Mouse (Mus musculus) retina, adult 2 months (tissue): ENCODE data around the gene Ms4a6d.
"Not testable (repeated sequence)": the region's sequence is repeated elsewhere in the genome, so short reads cannot be mapped to it uniquely, and the experiment has no call there.

Experiments used
- DNase-seq: peaks from one replicate; pipeline ENCODE4 v3.0.0-alpha.2; 2012; ENCODE audit warnings: low read depth, low spot score

Ms4a6d gene

DNA sequence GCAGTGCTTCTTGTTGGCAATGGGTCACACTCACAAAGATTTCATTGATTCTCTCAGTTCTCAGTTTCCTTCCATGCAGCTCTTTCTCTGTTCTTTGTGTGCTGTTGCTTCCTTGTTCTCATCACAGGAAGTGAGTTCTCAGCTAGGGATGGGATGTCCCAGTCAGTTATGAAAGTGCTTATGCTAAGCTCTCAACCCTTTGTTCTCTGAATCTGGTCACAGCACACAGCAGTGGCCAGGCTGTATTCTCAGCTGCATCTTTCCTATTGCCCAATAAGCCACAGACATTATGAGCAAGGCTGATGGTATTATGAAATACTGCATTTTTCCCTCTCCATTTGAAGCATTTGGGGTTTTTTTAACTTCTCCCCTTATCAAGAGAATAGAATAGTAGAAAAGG is 45.1 kb downstream of the Ms4a6d start:
- not testable (repeated sequence) for DNase-seq

DNA sequence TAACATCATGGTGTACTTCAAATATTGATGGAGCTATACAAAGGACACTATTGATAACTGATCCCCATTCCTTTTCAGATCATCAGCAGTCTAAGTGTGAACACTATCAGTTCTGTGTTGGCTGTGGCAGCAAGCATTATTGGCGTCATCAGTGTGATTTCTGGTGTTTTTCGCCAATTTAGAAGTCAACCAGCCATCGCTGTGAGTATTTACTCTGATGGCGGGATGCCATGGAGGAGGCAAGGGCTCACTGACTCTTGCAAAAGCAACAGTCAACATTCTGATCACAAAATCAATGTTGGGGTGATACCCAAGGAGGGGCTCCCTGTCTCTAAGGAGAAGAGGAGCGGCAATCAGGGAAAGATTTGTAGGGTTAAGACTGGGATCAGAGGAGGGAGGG is 49.9 kb downstream of the Ms4a6d start:
- DNase-seq = no peak

DNA sequence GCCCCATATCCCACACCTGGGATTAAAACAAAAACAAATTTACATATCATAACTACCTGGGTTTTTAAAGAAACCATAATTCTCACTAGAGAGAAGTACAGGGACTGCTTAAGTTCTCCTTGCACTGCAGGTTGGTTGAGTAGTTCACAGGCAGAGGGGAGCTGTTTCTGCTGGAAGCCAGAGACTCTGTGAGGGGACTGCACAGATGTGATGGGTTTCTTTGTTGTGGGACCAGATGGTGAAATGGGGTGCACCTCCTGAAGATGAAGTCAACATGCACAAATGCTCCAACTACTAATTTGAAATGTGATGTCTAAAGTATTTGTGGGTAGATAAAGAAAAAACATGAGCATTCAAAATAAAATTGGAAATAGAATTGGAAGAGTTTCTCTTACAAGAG is 56.7 kb downstream of the Ms4a6d start:
- no peak for DNase-seq

DNA sequence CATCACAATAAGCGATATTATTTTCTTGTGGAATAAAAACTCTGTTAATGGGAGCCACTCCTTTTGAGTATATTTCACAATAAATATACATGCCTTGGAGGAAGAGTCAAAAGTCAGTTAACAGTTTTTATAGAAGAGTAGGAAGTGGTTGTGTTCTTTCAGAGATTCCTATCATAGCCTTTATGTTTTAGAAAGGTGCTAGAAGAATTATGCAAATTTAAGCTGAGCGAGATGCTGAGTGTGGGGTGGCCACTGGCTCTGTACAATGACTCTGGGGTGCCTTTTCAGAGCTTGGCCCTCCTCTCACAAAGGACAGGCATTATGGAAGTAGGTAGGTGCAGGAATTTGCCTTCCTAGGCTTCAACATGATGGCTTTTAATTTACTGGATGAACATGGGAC is 60.3 kb downstream of the Ms4a6d start:
- DNase-seq = not testable (repeated sequence)

DNA sequence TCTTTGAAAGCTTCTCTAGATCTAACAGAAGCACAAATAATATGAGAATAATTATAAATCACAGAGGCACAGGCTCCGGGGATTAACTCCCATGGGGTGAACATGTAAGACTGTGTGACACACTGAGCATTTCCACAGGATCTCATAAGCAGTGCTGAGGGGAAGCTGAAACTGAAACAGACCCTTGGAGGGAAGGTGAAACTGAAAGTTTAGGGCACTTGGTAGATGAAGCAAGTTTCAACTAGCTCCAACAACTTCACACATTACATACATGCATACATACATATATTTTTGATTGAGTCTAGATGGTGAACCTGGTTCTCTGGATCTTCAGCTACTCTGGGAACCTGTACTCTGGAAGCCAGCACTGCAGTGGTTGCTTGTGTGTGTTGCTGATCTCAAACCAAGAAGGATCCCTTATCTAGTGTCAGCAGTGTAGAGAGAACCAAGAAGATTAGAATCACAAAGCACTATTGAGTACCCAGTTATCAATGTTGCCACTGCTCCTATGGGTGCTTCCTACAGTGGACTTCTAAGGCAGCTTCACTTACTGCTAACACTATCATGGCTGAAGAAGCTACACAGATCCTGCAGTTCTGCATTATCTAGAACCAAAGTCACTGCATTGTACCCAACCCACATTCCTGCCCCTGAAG is 64.4 kb downstream of the Ms4a6d start:
- not testable (repeated sequence) for DNase-seq

DNA sequence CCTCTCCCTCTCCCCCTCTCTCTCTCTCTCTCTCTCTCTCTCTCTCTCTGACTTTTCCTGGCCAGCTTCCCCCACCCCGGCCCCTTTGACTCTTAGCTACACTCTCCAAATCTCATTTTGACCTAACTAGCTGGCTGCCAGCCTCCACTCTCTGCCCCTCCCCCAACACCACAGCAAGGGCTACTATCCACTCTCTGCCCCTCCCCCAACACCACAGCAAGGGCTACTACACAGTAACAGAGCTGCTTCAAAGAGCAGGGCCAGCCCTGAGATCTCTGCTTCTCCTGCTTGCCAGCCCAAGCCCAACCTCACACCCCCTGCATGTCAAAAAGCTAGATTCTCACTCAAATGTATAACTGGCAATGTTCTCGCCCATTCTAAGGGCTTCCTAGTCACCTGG is 67.3 kb downstream of the Ms4a6d start:
- DNase-seq = no peak
